Mouse (Mus musculus) forebrain, embryonic 13.5 days (tissue): ENCODE measurements around the gene Axin2. TPM values are rescaled to one million over a fixed set of nuclear protein-coding genes. Genes with fewer than 3 reads are reported as not detected.

Experiments
- ATAC-seq: fragments of 200-750 bp; cut with Nextera tagmentation; 2 replicates; pipeline ENCODE4 v1.8.0; 2017
- H3K27ac ChIP-seq: fragments of 300-500 bp; sonication (generic); 2 replicates; pipeline ENCODE4 v1.5.1; 2015; ENCODE audit warnings: inconsistent platforms, mild to moderate bottlenecking, moderate library complexity
- H3K27me3 ChIP-seq: fragments of 300-500 bp; sonication (generic); 2 replicates; pipeline ENCODE4 v1.6.1; 2015; ENCODE audit warnings: mild to moderate bottlenecking, inconsistent platforms
- H3K36me3 ChIP-seq: fragments of 300-500 bp; sonication (generic); 2 replicates; pipeline ENCODE4 v1.6.1; 2015; ENCODE audit warnings: mild to moderate bottlenecking, inconsistent platforms; ENCODE audit not compliant: poor library complexity, severe bottlenecking
- H3K4me1 ChIP-seq: fragments of 300-500 bp; sonication (generic); 2 replicates; pipeline ENCODE4 v1.6.1; 2015; ENCODE audit warnings: inconsistent platforms
- H3K4me2 ChIP-seq: fragments of 300-500 bp; sonication (generic); 2 replicates; pipeline ENCODE4 v1.6.1; 2015; ENCODE audit warnings: inconsistent platforms, mild to moderate bottlenecking, moderate library complexity
- H3K4me3 ChIP-seq: fragments of 300-500 bp; sonication (generic); 2 replicates; pipeline ENCODE4 v1.5.1; 2015; ENCODE audit warnings: mild to moderate bottlenecking, inconsistent platforms
- H3K9ac ChIP-seq: fragments of 300-500 bp; sonication (generic); 2 replicates; pipeline ENCODE4 v1.6.1; 2015; ENCODE audit warnings: mild to moderate bottlenecking, inconsistent platforms
- H3K9me3 ChIP-seq: fragments of 300-500 bp; sonication (generic); replicated peaks from 2 replicates; pipeline ENCODE4 v1.6.1; 2016; ENCODE audit warnings: inconsistent platforms
- WGBS: fragments of 180-500 bp; shearing (Covaris S2); methylation state at CpG from one replicate; pipeline ENCODE4 v1.1.7; 2015; 5-methylcytosine and 5-hydroxymethylcytosine counted together
- polyA plus RNA-seq: library from polyadenylated mRNA; unstranded; fragments of >200 nt; fragmentation: Nextera tagmentation; extraction: Ambion mirVana; gene quantifications from 2 replicates; pipeline ENCODE4 v1.2.1, GENCODE M21; 2015

The Axin2 gene
- polyA plus RNA-seq, 1 experiment from 2014 or later = 9.6 TPM

- ATAC-seq = peak; percentile 42; the same call in 1 of the 2 replicates
- no peak overlapping the region; the same call in 1 of the 2 replicates for H3K9ac ChIP-seq
- peaks cover 71% of the 10 kb centered on the region for H3K4me1 ChIP-seq
- peaks cover 57% of the 10 kb centered on the region for H3K36me3 ChIP-seq
- peak overlapping the region; percentile 85 for H3K27ac ChIP-seq
- peak overlapping the region; percentile 41 for H3K4me2 ChIP-seq
- no peaks in the 10 kb centered on the region for H3K27me3 ChIP-seq
- 12% methylated on average over 18 of the region's 18 CpGs for WGBS
- H3K4me3 ChIP-seq = no peak overlapping the region
- no peaks in the 10 kb centered on the region for H3K9me3 ChIP-seq
Observed at GRCm38 (mm10) chr11:108936016-108936792, 16.1 kb downstream of the Axin2 start.

GRCm38 (mm10) chr11:108940655-108941412 lies 20.7 kb downstream of the Axin2 start:
- Histone ChIP-seq H3K36me3 (peaks cover 72% of the 10 kb centered on the region), H3K9me3 (no peaks in the 10 kb centered on the region), H3K27ac (peak overlapping the region; percentile 77), H3K27me3 (no peaks in the 10 kb centered on the region), H3K4me3 (no peak overlapping the region; the same call in 1 of the 2 replicates), H3K4me1 (peaks cover 47% of the 10 kb centered on the region), H3K9ac (no peak overlapping the region), H3K4me2 (peak overlapping the region; percentile 38)
- ATAC-seq = peak; percentile 48
- 19% methylated on average over 17 of the region's 19 CpGs for WGBS

- 85% methylated on average over 18 of the region's 18 CpGs for WGBS
- peak; percentile 25; the same call in 1 of the 2 replicates for ATAC-seq
- H3K36me3 ChIP-seq = peaks cover 82% of the 10 kb centered on the region
- H3K9me3 ChIP-seq = no peaks in the 10 kb centered on the region
- H3K27ac ChIP-seq = peak overlapping the region; percentile 77
- H3K4me3 ChIP-seq = no peak overlapping the region
- H3K9ac ChIP-seq = peak overlapping the region; percentile 12; the same call in 1 of the 2 replicates
- H3K27me3 ChIP-seq = no peaks in the 10 kb centered on the region
- H3K4me1 ChIP-seq = peaks cover 37% of the 10 kb centered on the region
- no peak overlapping the region for H3K4me2 ChIP-seq
Observed at GRCm38 (mm10) chr11:108941836-108942235, 21.7 kb downstream of the Axin2 start.

- H3K36me3 ChIP-seq = peaks cover 87% of the 10 kb centered on the region
- H3K4me3 ChIP-seq = no peak overlapping the region
- ATAC-seq = no peak
- H3K9ac ChIP-seq = no peak overlapping the region
- 86% methylated on average over 11 of the region's 11 CpGs for WGBS
- no peaks in the 10 kb centered on the region for H3K9me3 ChIP-seq
- H3K4me2 ChIP-seq = no peak overlapping the region
- no peaks in the 10 kb centered on the region for H3K27me3 ChIP-seq
- H3K4me1 ChIP-seq = peaks cover 34% of the 10 kb centered on the region
- H3K27ac ChIP-seq = no peak overlapping the region
Observed at GRCm38 (mm10) chr11:108943741-108944140, 23.6 kb downstream of the Axin2 start.

- peaks cover 31% of the 10 kb centered on the region for H3K4me1 ChIP-seq
- H3K9me3 ChIP-seq = no peaks in the 10 kb centered on the region
- H3K27me3 ChIP-seq = no peaks in the 10 kb centered on the region
- H3K36me3 ChIP-seq = peaks cover 89% of the 10 kb centered on the region
- 90% methylated on average over 9 of the region's 9 CpGs for WGBS
- H3K9ac ChIP-seq = no peak overlapping the region
- H3K4me2 ChIP-seq = no peak overlapping the region
- no peak overlapping the region for H3K27ac ChIP-seq
- no peak for ATAC-seq
- no peak overlapping the region for H3K4me3 ChIP-seq
Observed at GRCm38 (mm10) chr11:108945666-108946065, 25.5 kb downstream of the Axin2 start.

- Histone ChIP-seq H3K4me2 (no peak overlapping the region), H3K9ac (no peak overlapping the region), H3K9me3 (no peaks in the 10 kb centered on the region), H3K4me3 (no peak overlapping the region), H3K27me3 (no peaks in the 10 kb centered on the region), H3K27ac (peak overlapping the region; percentile 63), H3K36me3 (peaks cover 86% of the 10 kb centered on the region), H3K4me1 (peaks cover 18% of the 10 kb centered on the region)
- no peak for ATAC-seq
- WGBS = 76% methylated on average over 20 of the region's 20 CpGs
Observed at GRCm38 (mm10) chr11:108947425-108948184, 27.5 kb downstream of the Axin2 start.

GRCm38 (mm10) chr11:108948501-108948900 lies 28.4 kb downstream of the Axin2 start:
- Histone ChIP-seq H3K4me2 (no peak overlapping the region), H3K36me3 (peaks cover 80% of the 10 kb centered on the region), H3K4me1 (peaks cover 18% of the 10 kb centered on the region), H3K27me3 (no peaks in the 10 kb centered on the region), H3K9me3 (no peaks in the 10 kb centered on the region), H3K9ac (no peak overlapping the region), H3K27ac (peak overlapping the region; percentile 63), H3K4me3 (no peak overlapping the region)
- 0 out of 2 replicates have a peak, but pooled peaks have one; percentile 36 for ATAC-seq
- WGBS = 83% methylated on average over 7 of the region's 7 CpGs

- Histone ChIP-seq H3K27ac (peak overlapping the region; percentile 63), H3K9ac (no peak overlapping the region)
Observed at GRCm38 (mm10) chr11:108948931-108949330, 28.8 kb downstream of the Axin2 start.

GRCm38 (mm10) chr11:108952343-108952742 lies 32.2 kb downstream of the Axin2 start:
- Histone ChIP-seq H3K9me3 (no peaks in the 10 kb centered on the region), H3K4me1 (peaks cover 18% of the 10 kb centered on the region), H3K36me3 (peaks cover 42% of the 10 kb centered on the region), H3K4me2 (no peak overlapping the region), H3K4me3 (no peak overlapping the region), H3K9ac (no peak overlapping the region), H3K27me3 (no peaks in the 10 kb centered on the region), H3K27ac (no peak overlapping the region)
- WGBS = 76% methylated on average over 5 of the region's 5 CpGs
- no peak for ATAC-seq

More at GRCm38 (mm10) chr11:108948931-108949330, 28.8 kb downstream of the Axin2 start:
- no peaks in the 10 kb centered on the region for H3K9me3 ChIP-seq
- no peak overlapping the region for H3K4me2 ChIP-seq
- WGBS = 75% methylated on average over 10 of the region's 10 CpGs
- H3K4me1 ChIP-seq = peaks cover 18% of the 10 kb centered on the region
- no peak for ATAC-seq
- H3K4me3 ChIP-seq = no peak overlapping the region
- H3K27me3 ChIP-seq = no peaks in the 10 kb centered on the region
- H3K36me3 ChIP-seq = peaks cover 76% of the 10 kb centered on the region

GRCm38 (mm10) chr11:108955943-108956342 lies 35.8 kb downstream of the Axin2 start:
- no peak for ATAC-seq
- peaks cover 11% of the 10 kb centered on the region for H3K4me1 ChIP-seq

GRCm38 (mm10) chr11:108958349-108958748 lies 38.2 kb downstream of the Axin2 start:
- WGBS = 33% methylated on average over 5 of the region's 5 CpGs
- Histone ChIP-seq H3K27ac (no peak overlapping the region), H3K27me3 (no peaks in the 10 kb centered on the region), H3K4me2 (no peak overlapping the region), H3K9ac (no peak overlapping the region), H3K9me3 (no peaks in the 10 kb centered on the region), H3K4me3 (no peak overlapping the region), H3K36me3 (no peaks in the 10 kb centered on the region), H3K4me1 (peaks cover 22% of the 10 kb centered on the region)
- peak; percentile 48; the same call in 1 of the 2 replicates for ATAC-seq

More at GRCm38 (mm10) chr11:108955943-108956342, 35.8 kb downstream of the Axin2 start:
- H3K27me3 ChIP-seq = no peaks in the 10 kb centered on the region
- no peak overlapping the region for H3K9ac ChIP-seq
- no peak overlapping the region for H3K4me3 ChIP-seq
- H3K27ac ChIP-seq = no peak overlapping the region
- WGBS = 96% methylated on average over 4 of the region's 4 CpGs
- H3K36me3 ChIP-seq = peaks cover 7% of the 10 kb centered on the region
- H3K9me3 ChIP-seq = no peaks in the 10 kb centered on the region
- H3K4me2 ChIP-seq = no peak overlapping the region
